Mouse (Mus musculus) liver, embryonic 16.5 days (tissue): ENCODE results near the gene Mapkapk5. TPM values are rescaled to one million over a fixed set of nuclear protein-coding genes. Genes with fewer than 3 reads are reported as not detected.
"Not testable (repeated sequence)": the region's sequence is repeated elsewhere in the genome, so short reads cannot be mapped to it uniquely, and the experiment has no call there.

Source experiments
- ATAC-seq: fragments of 200-750 bp; cut with Nextera tagmentation; 2 replicates; pipeline ENCODE4 v1.8.0; 2017; ENCODE audit warnings: low read depth, mild to moderate bottlenecking, moderate number of reproducible peaks, moderate library complexity
- H3K27ac ChIP-seq: fragments of 300-500 bp; sonication (generic); 2 replicates; pipeline ENCODE4 v1.5.1; 2014; ENCODE audit warnings: mild to moderate bottlenecking, low read length
- H3K27me3 ChIP-seq: fragments of 300-500 bp; sonication (generic); 2 replicates; pipeline ENCODE4 v1.6.1; 2014; ENCODE audit warnings: low read depth, low read length, mixed read lengths; ENCODE audit not compliant: control insufficient read depth, insufficient read depth
- H3K36me3 ChIP-seq: fragments of 300-500 bp; sonication (generic); 2 replicates; pipeline ENCODE4 v1.6.1; 2014; ENCODE audit warnings: mild to moderate bottlenecking; ENCODE audit not compliant: control insufficient read depth, insufficient read depth
- H3K4me1 ChIP-seq: fragments of 300-500 bp; sonication (generic); 2 replicates; pipeline ENCODE4 v1.6.1; 2014; ENCODE audit warnings: low read depth, low read length, mixed read lengths; ENCODE audit not compliant: control insufficient read depth
- H3K4me2 ChIP-seq: fragments of 300-500 bp; sonication (generic); 2 replicates; pipeline ENCODE4 v1.6.1; 2014; ENCODE audit warnings: low read depth, low read length, mixed read lengths
- H3K4me3 ChIP-seq: fragments of 300-500 bp; sonication (generic); 2 replicates; pipeline ENCODE4 v1.5.1; 2014; ENCODE audit warnings: low read depth, mild to moderate bottlenecking, low read length
- H3K9ac ChIP-seq: fragments of 300-500 bp; sonication (generic); 2 replicates; pipeline ENCODE4 v1.6.1; 2014; ENCODE audit warnings: low read depth, low read length
- H3K9me3 ChIP-seq: fragments of 300-500 bp; sonication (generic); replicated peaks from 2 replicates; pipeline ENCODE4 v1.6.1; 2016; ENCODE audit warnings: low read length; ENCODE audit not compliant: control insufficient read depth
- WGBS: fragments of 180-500 bp; shearing (Covaris S2); extraction: QIAGEN DNeasy Blood & Tissue Kit; methylation state at CpG from one replicate; pipeline ENCODE4 v1.1.7; 2014; ENCODE audit not compliant: insufficient replicate concordance; 5-methylcytosine and 5-hydroxymethylcytosine counted together
- polyA plus RNA-seq: library from polyadenylated mRNA; unstranded; fragments of >200 nt; fragmentation: Nextera tagmentation; extraction: Ambion mirVana; gene quantifications from 2 replicates; pipeline ENCODE4 v1.2.1, GENCODE M21; 2015

The Mapkapk5 gene
- polyA plus RNA-seq, 1 experiment from 2014 or later, result 21.3 TPM

DNA sequence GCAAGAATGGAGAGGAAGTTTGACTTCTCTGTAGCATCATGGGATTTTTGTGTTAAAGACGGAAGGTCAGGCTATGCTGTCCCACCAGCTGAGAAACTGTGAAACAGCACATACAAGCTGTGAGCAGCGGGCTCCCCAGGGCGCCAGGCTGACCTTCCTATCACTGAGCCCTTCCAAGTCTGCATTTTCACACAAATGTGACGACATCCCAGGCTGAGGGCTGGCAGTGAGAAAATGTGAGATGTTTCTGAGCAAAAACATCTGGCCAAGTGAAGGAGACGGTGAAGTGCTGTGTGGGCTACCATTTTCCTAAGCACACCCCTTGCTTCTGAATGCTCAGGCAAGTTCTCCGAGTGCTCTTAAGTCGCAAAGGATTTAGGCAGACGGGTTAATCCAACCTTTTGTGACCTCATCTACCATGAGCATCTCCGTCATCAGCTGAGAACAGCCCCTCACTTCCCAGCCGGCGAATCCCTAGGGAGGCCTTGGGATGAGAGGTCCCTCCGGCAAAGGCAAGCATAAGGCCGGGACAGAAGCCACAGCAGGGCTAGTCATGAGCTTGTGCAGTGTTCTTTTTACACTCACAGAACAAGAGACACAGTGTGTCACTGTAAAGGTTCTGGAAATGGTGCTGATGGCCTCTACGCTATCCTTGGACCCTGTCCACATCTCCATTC, 19.8 kb downstream of the Mapkapk5 start:
- Histone ChIP-seq H3K9ac (no peak overlapping the region), H3K27me3 (no peaks in the 10 kb centered on the region), H3K9me3 (no peaks in the 10 kb centered on the region), H3K4me3 (no peak overlapping the region), H3K27ac (no peak overlapping the region), H3K4me2 (no peak overlapping the region), H3K4me1 (no peaks in the 10 kb centered on the region), H3K36me3 (peaks cover 50% of the 10 kb centered on the region)
- no peak for ATAC-seq
- WGBS, result 90% methylated on average over 14 of the region's 14 CpGs

- H3K36me3 ChIP-seq, H3K27ac ChIP-seq, H3K4me3 ChIP-seq, ATAC-seq, H3K9ac ChIP-seq, H3K27me3 ChIP-seq, H3K4me1 ChIP-seq, H3K4me2 ChIP-seq, H3K9me3 ChIP-seq: not testable (repeated sequence)
- 48% methylated on average over 11 of the region's 17 CpGs for WGBS
These were observed 25.9 kb downstream of the Mapkapk5 start for GRCm38 (mm10) chr5:121519758-121520157.

DNA sequence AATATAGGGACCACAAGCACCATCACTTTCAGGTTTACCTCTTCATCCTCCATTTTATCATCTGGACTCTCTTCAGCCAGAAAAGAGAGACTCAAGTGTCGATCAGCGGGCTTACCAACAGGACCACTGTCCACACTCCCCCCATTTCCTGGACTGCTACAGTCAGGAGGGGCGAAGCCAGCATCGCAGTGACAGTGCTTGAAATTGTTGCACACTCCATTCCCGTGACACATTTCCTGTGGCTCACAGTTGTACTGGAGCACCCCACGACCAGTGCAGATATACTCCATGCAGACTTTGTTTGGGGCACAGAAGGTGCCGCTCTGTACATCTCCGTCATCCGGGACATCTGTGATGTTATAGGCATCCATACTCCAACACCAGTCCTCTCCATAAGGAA, 26.7 kb downstream of the Mapkapk5 start:
- no peak overlapping the region for H3K4me3 ChIP-seq
- no peak overlapping the region for H3K4me2 ChIP-seq
- H3K36me3 ChIP-seq, result peaks cover 3% of the 10 kb centered on the region
- H3K4me1 ChIP-seq, result no peaks in the 10 kb centered on the region
- 77% methylated on average over 9 of the region's 9 CpGs for WGBS
- no peak for ATAC-seq
- H3K9ac ChIP-seq, result no peak overlapping the region
- no peaks in the 10 kb centered on the region for H3K9me3 ChIP-seq
- H3K27ac ChIP-seq, result no peak overlapping the region
- no peaks in the 10 kb centered on the region for H3K27me3 ChIP-seq

GRCm38 (mm10) chr5:121510009-121510408, 35.7 kb downstream of the Mapkapk5 start:
- Histone ChIP-seq H3K9me3 (no peaks in the 10 kb centered on the region), H3K4me2 (no peak overlapping the region), H3K4me3 (no peak overlapping the region), H3K27me3 (no peaks in the 10 kb centered on the region), H3K9ac (no peak overlapping the region), H3K4me1 (no peaks in the 10 kb centered on the region), H3K27ac (no peak overlapping the region), H3K36me3 (no peaks in the 10 kb centered on the region)
- ATAC-seq, result no peak
- 63% methylated on average over 7 of the region's 7 CpGs for WGBS

- no peaks in the 10 kb centered on the region for H3K27me3 ChIP-seq
- ATAC-seq, result no peak
- H3K4me2 ChIP-seq, result no peak overlapping the region
- no peak overlapping the region for H3K4me3 ChIP-seq
- H3K36me3 ChIP-seq, result no peaks in the 10 kb centered on the region
- H3K9ac ChIP-seq, result no peak overlapping the region
- no peaks in the 10 kb centered on the region for H3K4me1 ChIP-seq
- no peaks in the 10 kb centered on the region for H3K9me3 ChIP-seq
- WGBS, result 64% methylated on average over 1 of the region's 1 CpGs
- H3K27ac ChIP-seq, result no peak overlapping the region
These were observed 38.9 kb downstream of the Mapkapk5 start for GRCm38 (mm10) chr5:121506846-121507245.

DNA sequence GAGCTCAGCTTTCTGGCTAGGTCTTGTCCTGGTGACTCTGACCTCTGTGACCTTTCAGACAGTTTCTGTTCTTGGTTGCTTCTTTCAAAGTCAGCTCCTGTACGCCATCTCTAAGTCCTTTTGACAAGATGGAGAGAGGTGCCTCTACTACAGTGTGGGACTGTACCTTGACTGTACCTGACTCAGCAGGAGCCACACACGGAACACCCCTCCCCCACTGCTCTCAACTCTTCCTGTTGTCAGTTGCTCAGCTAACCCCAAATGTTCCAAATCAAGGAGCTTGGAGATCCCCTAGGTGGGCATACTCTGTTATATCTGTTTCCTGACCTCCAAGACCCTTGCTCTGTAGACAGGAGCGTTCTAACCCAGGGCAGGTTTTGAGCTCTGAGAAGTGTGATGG, 42.5 kb downstream of the Mapkapk5 start, which contains the start of gene Adam1b:
Adam1b (minus strand) TSS at position 205 of the 400 bp plus-strand sequence.
- Histone ChIP-seq H3K4me3 (no peak within 1 kb of the TSS), H3K4me2 (no peak within 1 kb of the TSS), H3K4me1 (peaks cover 7% of the 10 kb centered on the region), H3K36me3 (no peaks in the 10 kb centered on the region), H3K9me3 (no peaks in the 10 kb centered on the region), H3K27ac (no peak within 1 kb of the TSS), H3K27me3 (no peaks in the 10 kb centered on the region), H3K9ac (no peak within 1 kb of the TSS)
- no peak for ATAC-seq
- WGBS, result 58% methylated on average over 3 of the region's 3 CpGs

DNA sequence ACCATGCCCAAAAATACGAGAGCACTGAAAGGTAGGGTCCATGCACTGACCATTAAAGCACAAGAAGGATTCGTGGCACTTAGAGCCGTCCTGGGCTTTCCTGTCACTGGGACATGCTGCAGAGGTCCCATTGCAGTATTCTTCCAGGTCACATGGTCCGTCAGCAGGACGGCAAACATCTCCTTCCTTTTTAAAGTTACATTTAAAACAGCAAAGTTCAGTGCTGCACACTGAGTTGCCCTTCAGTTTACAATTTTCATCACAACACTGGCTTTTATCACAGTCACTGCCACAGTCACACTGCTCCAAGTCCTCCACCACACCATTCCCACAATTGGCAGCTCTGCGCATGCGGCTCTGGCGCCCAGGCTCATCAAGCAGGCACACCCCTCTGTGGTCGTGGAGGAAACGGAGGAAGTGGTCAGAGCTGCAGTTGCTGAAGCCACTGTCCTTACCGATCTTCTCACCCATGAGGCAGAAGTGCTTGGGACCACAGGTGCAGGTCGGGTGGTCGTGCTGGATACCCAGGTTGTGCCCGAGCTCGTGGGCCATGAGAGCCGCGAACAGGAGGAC, 44.2 kb downstream of the Mapkapk5 start:
- not testable (repeated sequence) for H3K36me3 ChIP-seq, H3K9me3 ChIP-seq, H3K27ac ChIP-seq, H3K27me3 ChIP-seq, H3K4me1 ChIP-seq, H3K9ac ChIP-seq
- 12% methylated on average over 11 of the region's 17 CpGs for WGBS
- peak overlapping the region; percentile 29 for H3K4me2 ChIP-seq
- H3K4me3 ChIP-seq, result 0 out of 2 replicates have a peak overlapping the region, but pooled peaks have one; percentile 7
- 0 out of 2 replicates have a peak, but pooled peaks have one; percentile 21 for ATAC-seq

GRCm38 (mm10) chr5:121500719-121501118, 45.0 kb downstream of the Mapkapk5 start:
- ATAC-seq, result no peak
- Histone ChIP-seq H3K36me3 (no peaks in the 10 kb centered on the region), H3K4me1 (peaks cover 7% of the 10 kb centered on the region), H3K9ac (no peak overlapping the region), H3K9me3 (no peaks in the 10 kb centered on the region), H3K27me3 (no peaks in the 10 kb centered on the region), H3K27ac (no peak overlapping the region), H3K4me3 (no peak overlapping the region), H3K4me2 (peak overlapping the region; percentile 29; the same call in 1 of the 2 replicates)
- WGBS, result 18% methylated on average over 7 of the region's 7 CpGs

DNA sequence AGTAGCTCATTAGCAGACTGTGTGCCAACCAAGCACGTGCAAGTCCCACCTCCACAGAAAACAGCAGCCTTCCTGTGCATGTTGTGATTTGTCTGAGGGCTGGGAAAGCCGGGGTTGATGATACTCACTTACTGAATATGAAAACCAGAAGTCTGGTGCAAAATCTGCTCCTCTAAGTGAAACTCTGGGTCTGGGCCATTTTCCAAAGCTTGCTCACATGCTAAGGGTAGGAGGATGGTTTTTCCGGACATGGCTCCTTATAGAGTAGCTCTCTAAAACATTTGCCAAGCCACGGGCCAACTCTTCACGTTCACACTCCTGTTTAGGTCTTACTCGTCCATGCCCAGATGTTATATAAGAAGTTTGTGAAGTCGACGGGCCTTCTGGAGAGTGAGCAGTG, 52.4 kb downstream of the Mapkapk5 start:
- H3K27me3 ChIP-seq, result no peaks in the 10 kb centered on the region
- no peaks in the 10 kb centered on the region for H3K4me1 ChIP-seq
- H3K9ac ChIP-seq, result no peak overlapping the region
- H3K27ac ChIP-seq, result no peak overlapping the region
- no peak for ATAC-seq
- H3K4me3 ChIP-seq, result no peak overlapping the region
- WGBS, result 62% methylated on average over 8 of the region's 8 CpGs
- H3K9me3 ChIP-seq, result no peaks in the 10 kb centered on the region
- H3K36me3 ChIP-seq, result no peaks in the 10 kb centered on the region
- no peak overlapping the region for H3K4me2 ChIP-seq
